Mouse (Mus musculus) ovary, postnatal 14 days (tissue): ENCODE results near the gene Arvcf.

ENCODE experiments used
- DNase-seq: peaks from one replicate; pipeline ENCODE4 v3.0.0; 2022; ENCODE audit warnings: low spot score

Gene Arvcf

DNA sequence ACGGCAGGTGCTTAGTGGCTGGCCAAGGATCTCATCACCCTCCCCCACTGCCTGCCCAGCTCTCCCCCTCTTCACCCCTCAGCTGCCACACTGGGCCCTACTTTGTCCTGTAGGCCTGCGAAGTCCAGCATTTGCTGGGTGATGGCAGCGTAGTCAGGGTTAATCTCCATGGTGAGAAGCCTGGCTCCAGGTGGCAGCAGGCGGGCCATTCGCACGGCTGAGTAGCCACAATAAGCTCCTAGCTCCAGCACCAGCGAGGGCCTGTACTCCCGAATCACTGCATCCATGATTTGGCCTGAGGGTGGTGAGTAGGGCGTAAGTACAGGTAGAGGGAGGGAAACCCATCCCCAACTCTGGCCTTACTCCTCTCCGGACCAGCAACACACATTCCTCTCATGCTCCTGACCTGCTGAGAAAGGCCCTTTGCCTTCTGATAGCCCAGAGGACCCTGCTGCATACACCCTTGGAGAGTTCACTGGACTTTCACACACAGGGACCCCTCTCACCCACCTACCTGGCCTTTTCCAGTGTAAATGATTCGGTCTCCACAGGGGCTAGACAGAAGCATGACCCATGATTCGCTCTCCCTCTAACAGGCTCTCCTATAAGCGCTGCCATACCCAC lies 63.2 kb downstream of the Arvcf start:
- no peak for DNase-seq

DNA sequence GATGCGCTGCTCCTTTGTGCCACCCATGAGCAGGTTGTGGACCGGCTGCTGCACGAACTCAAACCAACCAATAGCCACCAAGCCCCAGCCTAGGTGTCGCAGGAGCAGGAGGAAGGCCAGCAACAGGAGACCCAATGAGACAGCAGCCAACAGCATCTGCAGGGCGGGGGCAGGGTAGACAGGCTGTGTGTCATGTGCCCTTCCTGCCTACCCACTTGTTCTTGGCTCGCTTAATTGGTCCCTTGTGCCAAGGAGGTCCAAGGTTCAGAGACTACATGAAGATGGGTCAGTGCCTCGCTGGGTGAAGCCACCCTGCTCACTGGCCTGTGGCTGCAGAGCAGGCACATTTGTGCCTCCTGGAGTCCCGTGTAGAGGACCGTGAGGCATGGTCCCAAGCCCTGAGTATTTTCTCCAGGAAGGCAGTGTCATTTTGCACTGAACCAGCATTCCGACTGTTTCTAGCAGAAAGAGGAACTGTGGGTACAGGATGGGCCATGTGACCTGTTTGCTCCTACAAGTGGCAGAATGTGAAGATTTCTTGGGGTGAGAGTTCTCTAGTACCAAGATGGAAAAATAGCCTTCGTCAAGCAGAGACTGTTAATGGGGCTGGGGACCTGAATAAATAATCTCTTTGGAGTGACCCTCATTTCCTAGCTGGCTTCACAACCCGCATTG lies 64.0 kb downstream of the Arvcf start:
- DNase-seq, result no peak

GRCm38 (mm10) chr16:18413032-18413816 lies 65.2 kb downstream of the Arvcf start:
- no peak for DNase-seq

DNA sequence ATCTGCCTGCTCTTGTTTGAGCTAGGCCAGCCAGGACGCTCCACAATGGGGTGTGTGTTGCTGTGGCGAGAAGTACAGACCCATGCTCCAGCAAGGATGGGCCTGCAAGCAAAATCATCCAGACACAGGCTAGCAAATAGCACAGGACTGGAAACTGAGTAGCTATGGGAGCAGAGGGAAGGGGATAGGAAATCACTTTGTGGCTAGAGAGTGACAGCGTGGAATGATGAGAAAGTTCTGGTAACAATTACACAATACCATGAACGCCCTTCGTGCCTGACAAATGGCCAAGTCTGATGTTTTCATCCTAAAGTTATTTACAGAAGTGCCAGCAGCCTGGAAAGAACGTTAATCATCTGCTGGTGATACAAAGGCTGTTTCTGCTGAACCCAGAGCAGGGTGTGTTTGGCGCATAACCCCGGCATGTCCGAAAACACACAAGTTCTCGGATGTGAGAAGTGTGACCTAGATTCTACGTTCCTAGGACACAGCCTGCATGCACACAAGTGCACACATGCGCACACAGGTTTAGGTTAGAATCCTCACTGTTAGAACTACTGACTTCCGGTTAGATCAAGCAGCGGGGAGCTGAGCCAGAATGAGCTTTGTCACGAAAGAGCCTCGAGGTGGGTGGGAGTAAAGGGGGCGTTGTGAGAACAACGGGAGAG lies 68.2 kb downstream of the Arvcf start:
- DNase-seq, result peak; percentile 48

- no peak for DNase-seq
These were observed 68.9 kb downstream of the Arvcf start for GRCm38 (mm10) chr16:18416837-18417236.

GRCm38 (mm10) chr16:18417491-18417890 lies 69.5 kb downstream of the Arvcf start:
- no peak for DNase-seq

DNA sequence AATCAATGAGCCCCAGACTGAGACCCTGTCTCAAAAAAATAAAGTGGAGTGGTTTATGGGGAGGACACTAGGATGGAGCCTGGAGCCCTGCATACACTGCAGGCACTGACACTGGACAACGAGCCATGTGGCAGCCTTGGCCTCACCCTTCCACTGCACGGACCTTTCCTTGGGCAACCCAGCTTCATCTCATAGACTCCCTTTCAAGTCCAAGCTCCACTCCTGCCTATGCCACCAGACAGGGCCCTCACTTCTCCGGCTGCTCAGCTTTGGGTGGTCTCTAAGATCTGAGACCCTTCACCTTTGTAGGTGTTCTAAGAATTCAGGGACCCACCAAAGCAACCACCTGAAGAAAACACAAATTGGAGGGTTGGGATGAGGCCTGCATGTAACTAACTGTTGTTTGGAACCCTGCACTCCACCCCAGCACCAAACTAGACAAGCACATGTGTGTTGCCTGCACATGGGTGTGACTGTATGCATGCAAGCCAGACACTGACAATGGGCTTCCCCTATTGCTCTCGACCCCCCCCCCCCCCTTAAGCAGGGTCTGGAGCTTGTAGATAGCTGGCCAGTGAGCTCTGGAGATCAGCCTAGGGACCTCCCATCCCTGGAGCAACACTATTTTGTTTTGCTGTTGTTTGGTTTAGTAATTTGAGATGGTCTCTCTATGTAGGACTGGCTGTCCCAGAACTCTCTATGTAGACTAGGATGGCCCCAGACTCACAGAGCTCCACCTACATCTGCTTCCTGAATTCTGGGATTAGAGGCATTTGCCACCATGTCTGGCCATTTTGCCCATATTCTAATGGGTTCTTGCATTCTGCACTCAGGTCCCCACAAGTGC lies 71.0 kb downstream of the Arvcf start:
- DNase-seq, result no peak

- DNase-seq, result no peak
These were observed 71.6 kb downstream of the Arvcf start for GRCm38 (mm10) chr16:18419603-18420026.

GRCm38 (mm10) chr16:18420571-18420970 lies 72.6 kb downstream of the Arvcf start:
- no peak for DNase-seq

DNA sequence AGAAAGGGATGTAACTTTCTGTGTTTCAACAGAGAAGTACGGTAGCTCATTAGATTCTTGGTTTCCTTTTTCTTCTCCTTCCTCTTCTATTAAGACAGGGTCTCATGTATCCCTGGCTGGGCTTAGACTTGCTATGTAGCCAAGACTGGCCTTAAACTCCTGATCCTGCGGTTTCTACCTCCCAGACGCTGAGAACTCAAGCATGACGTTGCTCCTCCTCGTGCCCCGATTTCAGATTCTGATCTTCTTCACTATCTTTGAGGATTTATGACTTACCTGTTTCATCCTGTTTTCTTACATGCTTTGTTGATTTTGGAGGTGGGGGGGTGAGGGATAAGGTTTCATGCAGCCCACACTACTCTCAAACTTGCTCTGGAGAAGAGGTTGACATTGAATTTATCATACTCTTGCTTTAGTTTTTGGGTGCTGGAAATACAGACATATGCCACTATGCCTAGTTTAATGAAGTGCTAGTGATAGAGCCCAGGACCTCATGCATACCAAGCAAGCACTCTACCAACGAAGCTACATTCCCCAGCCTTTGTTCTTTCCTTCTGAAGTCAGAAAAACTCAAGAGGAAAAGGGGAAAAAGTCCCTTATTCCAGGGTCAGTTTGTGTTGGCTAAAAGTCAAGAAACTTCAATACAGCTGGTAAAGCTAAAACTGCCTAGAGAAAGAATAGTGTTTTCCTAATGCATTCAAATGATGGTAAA lies 75.4 kb downstream of the Arvcf start:
- no peak for DNase-seq

GRCm38 (mm10) chr16:18423915-18424265 lies 75.9 kb downstream of the Arvcf start:
- no peak for DNase-seq

GRCm38 (mm10) chr16:18424364-18425045 lies 76.5 kb downstream of the Arvcf start:
- no peak for DNase-seq

DNA sequence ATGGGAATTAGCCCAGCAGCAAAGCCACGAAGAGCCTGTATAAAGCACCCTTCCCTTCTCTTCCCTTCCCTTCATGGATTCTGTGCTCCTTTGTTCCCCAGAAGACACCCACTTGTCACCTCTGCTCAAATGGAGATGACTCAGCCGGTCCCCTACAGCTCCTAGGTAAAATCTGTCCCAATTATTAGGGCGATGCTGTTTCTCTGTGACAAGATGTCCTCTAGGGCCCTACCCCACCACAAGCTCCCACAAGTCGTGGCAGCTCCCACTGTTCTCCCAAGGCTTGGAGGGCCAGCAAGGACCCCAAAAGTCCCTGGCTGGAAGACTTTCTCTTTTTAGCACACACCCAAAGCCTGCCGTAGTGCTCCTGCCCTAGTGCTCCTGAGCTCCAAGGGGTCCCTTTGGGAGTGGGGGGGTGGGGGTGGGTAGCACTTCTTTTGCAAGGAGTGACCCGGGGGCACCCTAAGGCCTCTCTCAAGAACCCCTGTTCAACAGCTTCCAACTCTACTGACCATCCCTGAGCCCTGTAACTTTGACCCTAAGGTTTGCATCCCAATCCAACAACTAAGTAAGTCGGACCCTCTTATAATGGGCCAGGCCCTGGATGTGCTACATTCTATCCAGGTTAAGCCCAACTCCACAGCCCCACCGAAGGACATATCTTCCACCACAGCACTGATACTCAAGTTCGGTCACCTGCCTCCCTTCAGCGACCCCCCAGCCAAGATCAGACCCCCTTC lies 77.7 kb downstream of the Arvcf start:
- DNase-seq, result no peak

DNA sequence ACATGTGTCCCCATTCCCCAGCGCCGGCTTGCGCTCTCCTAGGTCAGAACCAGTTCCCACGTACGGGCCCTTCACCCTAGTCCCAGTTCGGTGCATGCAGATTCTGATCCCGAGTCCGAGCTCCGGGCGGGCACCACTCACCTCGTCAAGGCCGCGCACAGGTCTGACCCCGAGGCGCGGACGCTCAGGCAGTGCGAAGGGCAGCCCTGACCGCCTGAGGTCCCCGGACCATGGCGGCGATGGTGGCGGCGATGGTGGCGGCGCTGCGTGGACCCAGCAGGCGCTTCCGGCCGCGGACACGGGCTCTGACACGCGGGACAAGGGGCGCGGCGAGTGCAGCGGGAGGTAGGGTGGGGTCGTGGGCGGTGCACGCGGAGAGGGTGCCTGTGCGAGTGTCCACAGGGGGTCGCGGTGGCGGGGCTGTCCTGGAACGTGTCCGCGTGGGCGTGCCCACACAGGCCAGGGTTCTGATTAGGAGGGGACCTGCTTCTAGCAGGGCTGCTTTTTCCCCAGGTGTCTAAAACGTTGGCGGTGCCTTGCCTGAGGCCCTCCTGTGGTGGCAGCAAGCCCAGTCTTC lies 78.3 kb downstream of the Arvcf start, which contains the start of gene Txnrd2:
Txnrd2 (plus strand) TSS at position 170 of the 577 bp plus-strand sequence.
- peak; percentile 71 for DNase-seq

DNA sequence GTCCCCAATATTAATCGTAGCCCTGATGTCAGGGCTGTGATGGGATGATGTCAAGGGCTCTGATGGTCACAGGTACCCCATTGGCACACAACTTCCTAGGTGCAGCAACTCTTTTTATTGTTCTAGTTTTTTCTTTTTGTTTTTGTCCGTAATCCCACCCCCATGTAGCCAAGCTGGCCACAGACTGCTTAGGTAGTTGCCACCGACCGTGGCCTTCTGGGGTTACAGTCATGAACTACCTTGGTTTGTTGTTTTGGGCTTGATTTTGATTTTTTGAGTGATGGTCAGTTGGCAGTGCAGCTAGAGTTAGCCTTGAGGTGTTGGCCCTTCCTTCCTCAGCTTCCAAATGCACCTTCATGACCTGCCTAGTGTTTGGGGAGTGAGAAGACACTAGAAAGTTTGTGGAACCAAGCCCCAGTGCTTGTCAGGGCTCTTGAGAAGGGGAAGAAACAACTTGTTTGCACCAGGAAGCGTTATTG lies 78.9 kb downstream of the Arvcf start, which contains the start of gene Comt:
Comt (minus strand) TSS at position 51 of the 479 bp plus-strand sequence.
- no peak for DNase-seq

GRCm38 (mm10) chr16:18428011-18428515 lies 80.1 kb downstream of the Arvcf start:
- DNase-seq, result no peak

DNA sequence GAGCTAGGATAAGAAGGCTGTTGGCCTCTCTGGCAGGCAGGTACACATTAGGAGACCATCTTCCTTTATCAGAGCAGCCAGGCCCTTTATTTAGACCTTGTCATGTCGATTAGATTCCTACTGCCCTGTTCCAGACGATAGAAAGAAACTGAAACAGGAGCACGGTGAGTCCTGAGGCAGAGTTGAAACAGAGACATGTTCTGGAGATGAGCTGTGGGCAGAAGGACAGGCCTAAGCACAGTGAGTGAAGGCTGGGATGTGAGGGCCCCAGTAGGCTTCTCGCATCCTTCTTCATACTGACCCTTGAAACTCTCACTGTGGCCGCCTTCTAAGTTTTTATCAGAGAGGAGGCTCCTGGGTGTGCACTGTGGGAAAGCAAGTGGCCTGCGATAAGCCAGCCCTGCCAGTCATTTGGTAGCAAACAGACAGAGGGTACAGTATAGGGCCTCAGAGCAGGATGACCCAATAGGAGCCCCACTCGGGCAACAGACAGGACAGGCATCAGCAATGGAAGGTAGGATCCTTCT lies 80.6 kb downstream of the Arvcf start:
- DNase-seq, result no peak

- no peak for DNase-seq
These were observed 81.7 kb downstream of the Arvcf start for GRCm38 (mm10) chr16:18429641-18430040.
